Mouse (Mus musculus): ENCODE results near the gene Chrnb4.

The Chrnb4 gene

GRCm38 (mm10) chr9:55023326-55023725, 25.3 kb downstream of the Chrnb4 start:
- no peak for DNase-seq

- no peak for DNase-seq
These were observed 31.7 kb downstream of the Chrnb4 start for GRCm38 (mm10) chr9:55016926-55017325.

GRCm38 (mm10) chr9:55010588-55011350, 37.8 kb downstream of the Chrnb4 start:
- DNase-seq, result no peak

- no peak for DNase-seq
These were observed 38.9 kb downstream of the Chrnb4 start for GRCm38 (mm10) chr9:55009692-55010091.

- DNase-seq, result no peak
These were observed 45.0 kb downstream of the Chrnb4 start for GRCm38 (mm10) chr9:55003609-55004008.

GRCm38 (mm10) chr9:54995645-54996044, 52.9 kb downstream of the Chrnb4 start:
- DNase-seq, result no peak

GRCm38 (mm10) chr9:54994381-54994780, 54.2 kb downstream of the Chrnb4 start:
- no peak for DNase-seq

- no peak for DNase-seq
These were observed 58.2 kb downstream of the Chrnb4 start for GRCm38 (mm10) chr9:54990362-54990761.

- DNase-seq, result no peak
These were observed 66.2 kb downstream of the Chrnb4 start for GRCm38 (mm10) chr9:54982401-54982800.

- DNase-seq, result no peak
These were observed 67.0 kb downstream of the Chrnb4 start for GRCm38 (mm10) chr9:54981291-54982191.

GRCm38 (mm10) chr9:54980674-54981073, 67.9 kb downstream of the Chrnb4 start, which contains the start of gene Chrna5:
Gene Chrna5, plus strand, starts transcription at chr9:54980880.
- DNase-seq, result no peak

Measured in cerebellum, adult 9-10 months (tissue).